Mouse (Mus musculus) forebrain, postnatal 0 days (tissue): ENCODE results near the gene Tbx15. TPM values are rescaled to one million over a fixed set of nuclear protein-coding genes. Genes with fewer than 3 reads are reported as not detected.

Source experiments
- ATAC-seq: fragments of 200-750 bp; cut with Nextera tagmentation; 2 replicates; pipeline ENCODE4 v1.8.0; 2017; ENCODE audit warnings: mild to moderate bottlenecking, moderate library complexity
- DNase-seq: peaks from one replicate; pipeline ENCODE4 v3.0.0-alpha.2; 2015
- H3K27ac ChIP-seq: fragments of 300-500 bp; sonication (generic); 2 replicates; pipeline ENCODE4 v1.5.1; 2014; ENCODE audit warnings: low read depth, mild to moderate bottlenecking, antibody characterized with exemption, low read length, moderate library complexity, mixed read lengths
- H3K27me3 ChIP-seq: fragments of 300-500 bp; sonication (generic); 2 replicates; pipeline ENCODE4 v1.6.1; 2014; ENCODE audit warnings: mild to moderate bottlenecking, low read length, mixed read lengths; ENCODE audit not compliant: insufficient read depth
- H3K36me3 ChIP-seq: fragments of 300-500 bp; sonication (generic); 2 replicates; pipeline ENCODE4 v1.6.1; 2014; ENCODE audit warnings: mild to moderate bottlenecking, moderate library complexity; ENCODE audit not compliant: insufficient read depth
- H3K4me1 ChIP-seq: fragments of 300-500 bp; sonication (generic); 2 replicates; pipeline ENCODE4 v1.6.1; 2014; ENCODE audit warnings: antibody characterized with exemption; ENCODE audit not compliant: insufficient read depth
- H3K4me2 ChIP-seq: fragments of 300-500 bp; sonication (generic); 2 replicates; pipeline ENCODE4 v1.6.1; 2014; ENCODE audit warnings: low read depth, mild to moderate bottlenecking, moderate library complexity
- H3K4me3 ChIP-seq: fragments of 300-500 bp; sonication (generic); 2 replicates; pipeline ENCODE4 v1.5.1; 2014; ENCODE audit warnings: low read depth, low read length, mixed read lengths
- H3K9ac ChIP-seq: fragments of 300-500 bp; sonication (generic); 2 replicates; pipeline ENCODE4 v1.6.1; 2014; ENCODE audit warnings: mild to moderate bottlenecking
- H3K9me3 ChIP-seq: fragments of 300-500 bp; sonication (generic); 2 replicates; pipeline ENCODE4 v1.6.1; 2016; ENCODE audit warnings: low read length
- CTCF ChIP-seq: sonication (generic); IDR thresholded peaks from 2 replicates; pipeline ENCODE4 v1.5.1; 2016; ENCODE audit warnings: antibody characterized with exemption, control low read depth, low read depth
- WGBS: fragments of 180-500 bp; shearing (Covaris S2); extraction: QIAGEN DNeasy Blood & Tissue Kit; methylation state at CpG from one replicate; pipeline ENCODE4 v1.1.7; 2014; 5-methylcytosine and 5-hydroxymethylcytosine counted together
- microRNA-seq, 2 experiments: library from miRNA; unstranded; fragments of <30 nt; microRNA quantifications; one replicate each; pipeline ENCODE4; 2016
- polyA plus RNA-seq: library from polyadenylated mRNA; unstranded; fragments of >200 nt; fragmentation: Nextera tagmentation; extraction: Ambion mirVana; gene quantifications from 2 replicates; pipeline ENCODE4 v1.2.1, GENCODE M21; 2015
- total RNA-seq: library from RNA; depleted of rRNA; stranded (reverse); fragments of >200 nt; gene quantifications from 2 replicates; pipeline ENCODE4 v1.2.3, GENCODE M21; 2014; rRNA removed

Tbx15 gene
- total and polyA plus RNA-seq, 2 experiments from 2014 or later, result 0.67 to 5.6 TPM

DNA sequence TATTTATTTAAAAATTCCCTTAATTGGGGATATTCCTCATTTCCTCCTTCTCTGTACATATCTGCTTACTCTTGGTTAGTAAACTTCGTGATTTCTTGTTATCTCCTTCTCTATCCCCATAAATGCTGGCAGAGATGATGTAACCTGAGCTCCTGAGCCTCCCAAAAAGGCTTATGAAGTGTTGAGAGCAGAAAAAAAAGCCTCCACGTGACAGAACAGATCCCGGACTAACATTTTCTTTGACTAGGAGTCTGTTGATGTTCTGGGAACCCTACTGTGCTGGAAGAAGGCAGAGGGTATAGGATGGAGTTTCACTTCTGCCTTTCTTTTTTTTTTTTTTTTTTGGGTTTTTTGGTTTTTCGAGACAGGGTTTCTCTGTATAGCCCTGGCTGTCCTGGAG, 146.9 kb downstream of the Tbx15 start:
- no peak for ATAC-seq
- H3K4me3 ChIP-seq, result no peak overlapping the region
- TF ChIP-seq CTCF, result no peak
- WGBS, result 68% methylated on average over 3 of the region's 4 CpGs
- no peaks in the 10 kb centered on the region for H3K4me1 ChIP-seq
- H3K27me3 ChIP-seq, result no peaks in the 10 kb centered on the region
- no peaks in the 10 kb centered on the region for H3K9me3 ChIP-seq
- no peak overlapping the region for H3K4me2 ChIP-seq
- no peak overlapping the region for H3K27ac ChIP-seq
- DNase-seq, result no peak
- H3K36me3 ChIP-seq, result no peaks in the 10 kb centered on the region
- no peak overlapping the region for H3K9ac ChIP-seq

Small RNAs within 50 kb of the gene (microRNA-seq; reads per million reads assigned to microRNA genes)
- gene Mir6481, result 0 reads per million in 2 experiments

Other genes with a start within 250 kb of the Tbx15 start
- 8.4 and 9.5 TPM in 2 replicates for gene Wars2, start 99.3 kb upstream of the Tbx15 start, total RNA-seq
- gene Wars2, start 99.3 kb upstream of the Tbx15 start, polyA plus RNA-seq, result 2.8 and 4.0 TPM in 2 replicates